Mouse (Mus musculus) stomach, embryonic 14.5 days (tissue): ENCODE measurements around the gene Nrn1l. TPM values are rescaled to one million over a fixed set of nuclear protein-coding genes. Genes with fewer than 3 reads are reported as not detected.

Experiments used
- polyA plus RNA-seq: library from polyadenylated mRNA; unstranded; fragments of >200 nt; fragmentation: Nextera tagmentation; extraction: Ambion mirVana; gene quantifications from 2 replicates; pipeline ENCODE4 v1.2.1, GENCODE M21; 2014

Nrn1l gene
- polyA plus RNA-seq, 1 experiment from 2014 or later = 0.90 TPM

Other genes with a start within 250 kb of the Nrn1l start
- gene Carmil2, start 207.3 kb upstream of the Nrn1l start, polyA plus RNA-seq = 1.0 and 1.1 TPM in 2 replicates
- 59.0 and 63.5 TPM in 2 replicates for gene Acd, start 192.5 kb upstream of the Nrn1l start, polyA plus RNA-seq
- 15.9 and 18.0 TPM in 2 replicates for gene Pard6a, start 192.4 kb upstream of the Nrn1l start, polyA plus RNA-seq
- not detected in 2 replicates for gene 4933405L10Rik, start 185.9 kb upstream of the Nrn1l start, polyA plus RNA-seq
- gene Enkd1, start 185.4 kb upstream of the Nrn1l start, polyA plus RNA-seq = 22.5 and 26.5 TPM in 2 replicates
- 14.4 and 14.5 TPM in 2 replicates for gene Gfod2, start 134.9 kb upstream of the Nrn1l start, polyA plus RNA-seq
- 15.0 and 18.4 TPM in 2 replicates for gene Ranbp10, start 66.2 kb upstream of the Nrn1l start, polyA plus RNA-seq
- gene Tsnaxip1, start 65.8 kb upstream of the Nrn1l start, polyA plus RNA-seq = 0.30 TPM in 1 of 2 replicates, not detected in the other
- gene Cenpt, start 40.3 kb upstream of the Nrn1l start, polyA plus RNA-seq = 47.2 and 52.3 TPM in 2 replicates
- gene Thap11, start 38.4 kb upstream of the Nrn1l start, polyA plus RNA-seq = 51.4 and 56.4 TPM in 2 replicates
- 265 and 276 TPM in 2 replicates for gene Nutf2, start 33.0 kb upstream of the Nrn1l start, polyA plus RNA-seq
- 34.4 and 36.9 TPM in 2 replicates for gene Edc4, start 12.7 kb upstream of the Nrn1l start, polyA plus RNA-seq
- 30.2 and 30.5 TPM in 2 replicates for gene Pskh1, start 6.9 kb downstream of the Nrn1l start, polyA plus RNA-seq
- gene Ctrl, start 40.3 kb downstream of the Nrn1l start, polyA plus RNA-seq = 0.67 and 0.98 TPM in 2 replicates
- 40.0 and 42.6 TPM in 2 replicates for gene Psmb10, start 44.9 kb downstream of the Nrn1l start, polyA plus RNA-seq
- gene Lcat, start 49.8 kb downstream of the Nrn1l start, polyA plus RNA-seq = 1.6 and 2.1 TPM in 2 replicates
- gene Slc12a4, start 72.5 kb downstream of the Nrn1l start, polyA plus RNA-seq = 38.1 and 39.3 TPM in 2 replicates
- not detected in 2 replicates for gene Dpep3, start 85.9 kb downstream of the Nrn1l start, polyA plus RNA-seq
- 22.8 and 23.6 TPM in 2 replicates for gene Dus2, start 97.8 kb downstream of the Nrn1l start, polyA plus RNA-seq
- 0.29 TPM in 1 of 2 replicates, not detected in the other for gene Dpep2nb, start 112.4 kb downstream of the Nrn1l start, polyA plus RNA-seq
- gene Ddx28, start 118.3 kb downstream of the Nrn1l start, polyA plus RNA-seq = 16.4 and 18.4 TPM in 2 replicates
- 9.6 and 10.5 TPM in 2 replicates for gene Nfatc3, start 165.3 kb downstream of the Nrn1l start, polyA plus RNA-seq
- gene Esrp2, start 243.4 kb downstream of the Nrn1l start, polyA plus RNA-seq = 30.0 and 35.4 TPM in 2 replicates